Mouse (Mus musculus) brain, embryonic 14.5 days (tissue): Measurements from ENCODE around the gene Vti1b. TPM values are rescaled to one million over a fixed set of nuclear protein-coding genes. Genes with fewer than 3 reads are reported as not detected.
A peak's percentile ranks its signal among the peaks of the same experiment; 100 is the strongest.
"Not testable (repeated sequence)": the region's sequence is repeated elsewhere in the genome, so short reads cannot be mapped to it uniquely, and the experiment has no call there.

Experiments used
- DNase-seq: peaks from one replicate; pipeline ENCODE4 v3.0.0-alpha.2; 2011; ENCODE audit warnings: low read depth
- CTCF ChIP-seq: fragments of 200-500 bp; IDR thresholded peaks from 2 replicates; pipeline ENCODE4 v1.5.1; 2012; ENCODE audit warnings: inconsistent platforms, mild to moderate bottlenecking, moderate library complexity, borderline replicate concordance; ENCODE audit not compliant: insufficient read depth, insufficient read length; ENCODE audit errors: extremely low read depth
- POLR2A ChIP-seq: fragments of 200-500 bp; IDR thresholded peaks from 2 replicates; pipeline ENCODE4 v1.6.1; 2012; ENCODE audit warnings: mild to moderate bottlenecking, inconsistent platforms, borderline replicate concordance; ENCODE audit not compliant: poor library complexity, insufficient read depth, insufficient read length, severe bottlenecking; ENCODE audit errors: extremely low read depth
- polyA plus RNA-seq: library from polyadenylated mRNA; depleted of rRNA; stranded (reverse); fragments of >200 nt; gene quantifications from 2 replicates; pipeline ENCODE4 v1.2.3, GENCODE M21; 2012; rRNA removed

Gene Vti1b
- polyA plus RNA-seq: 68.0 and 77.7 TPM in 2 replicates

DNA sequence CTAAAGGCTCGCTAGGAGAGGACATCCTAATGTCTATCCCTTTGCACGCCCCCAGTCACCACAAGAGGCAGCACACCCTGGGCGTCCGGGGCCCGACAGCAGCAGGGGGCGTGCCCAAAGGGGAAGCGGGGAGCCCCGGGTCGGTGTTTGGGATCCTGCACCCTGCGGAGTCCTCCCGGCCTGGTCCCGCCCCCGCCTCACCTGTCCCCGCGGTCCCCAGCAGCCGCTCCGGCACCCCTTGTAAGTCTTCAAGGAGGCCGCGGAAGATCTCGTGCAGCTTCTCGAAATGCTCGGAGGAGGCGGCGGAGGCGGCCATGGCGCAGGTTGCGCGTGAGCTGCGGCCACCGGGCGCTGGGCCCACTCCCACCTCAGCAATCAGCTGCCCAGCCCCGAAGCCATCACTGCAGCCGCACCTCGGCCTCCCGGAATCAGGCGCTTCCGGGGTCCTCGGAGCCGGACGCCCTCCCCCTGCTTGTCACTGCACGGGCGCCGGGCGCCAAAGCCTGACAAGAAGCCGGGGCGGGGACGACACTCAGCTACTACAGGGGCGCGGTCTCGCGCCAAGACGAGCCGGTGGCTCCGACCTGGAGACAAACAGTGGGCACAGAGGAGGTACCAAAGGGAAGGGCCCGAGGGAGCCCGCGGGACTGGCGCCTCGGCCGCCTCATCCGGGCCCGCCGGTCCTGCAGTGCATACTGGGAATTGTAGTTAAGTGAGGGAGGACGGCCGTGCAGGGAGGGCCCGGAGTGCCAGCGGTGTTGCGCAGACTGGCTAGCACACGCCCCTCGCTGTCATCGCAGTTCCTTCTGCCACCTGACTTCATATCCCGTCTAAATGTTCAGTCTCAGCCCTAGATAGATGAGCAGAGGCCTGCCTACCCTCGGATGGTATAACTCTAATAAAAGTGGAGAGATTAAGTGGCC lies at the start of gene Vti1b:
Gene Vti1b, minus strand, starts transcription at position 649 of the 923 bp plus-strand sequence.
- peak; percentile 44; the same call in 1 of the 2 replicates for TF ChIP-seq POLR2A
- peak; percentile 56 for TF ChIP-seq CTCF

DNA sequence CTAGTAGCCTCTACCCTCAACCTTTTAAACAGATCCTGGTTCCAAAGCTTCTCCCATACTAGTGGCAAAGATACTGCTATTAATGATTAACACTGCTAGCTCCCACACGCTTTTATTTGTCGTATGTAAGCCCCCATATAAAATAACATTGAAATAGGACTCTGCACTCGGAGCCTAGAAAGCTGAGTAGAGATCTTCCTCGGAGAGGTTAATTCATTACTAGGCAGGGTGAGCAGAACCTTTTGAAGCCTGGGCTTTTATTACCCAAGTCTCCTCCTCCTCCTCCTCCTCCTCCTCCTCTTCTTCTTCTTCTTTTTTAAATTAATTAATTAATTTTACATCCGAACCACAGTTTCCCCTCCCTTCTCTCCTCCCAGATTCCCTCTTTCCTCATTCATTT lies 45.0 kb upstream of the Vti1b start:
- TF ChIP-seq CTCF: no peak
- no peak for TF ChIP-seq POLR2A
- DNase-seq: no peak

More for the DNA sequence above, at the start of gene Vti1b:
- DNase-seq: peak; percentile 96

DNA sequence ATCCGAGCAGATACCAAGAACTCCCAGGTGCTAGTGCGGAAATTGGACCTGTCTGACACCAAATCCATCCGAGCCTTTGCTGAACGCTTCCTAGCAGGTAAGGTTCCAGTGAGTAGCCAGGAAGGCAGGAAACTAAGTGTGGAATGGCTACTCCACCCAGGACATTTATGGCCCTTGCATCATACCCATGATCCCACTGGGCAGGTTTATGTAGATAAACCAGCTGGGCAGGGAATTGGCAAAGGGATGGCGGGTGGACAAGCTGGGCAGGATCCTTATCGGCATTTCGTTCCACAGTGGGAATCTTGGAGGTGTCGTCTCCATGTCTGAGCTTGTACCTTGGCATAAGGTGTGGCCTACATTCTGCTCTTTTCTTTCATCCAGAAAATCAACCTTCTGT lies 39.0 kb upstream of the Vti1b start:
- no peak for DNase-seq
- TF ChIP-seq CTCF (no peak), POLR2A (no peak)

DNA sequence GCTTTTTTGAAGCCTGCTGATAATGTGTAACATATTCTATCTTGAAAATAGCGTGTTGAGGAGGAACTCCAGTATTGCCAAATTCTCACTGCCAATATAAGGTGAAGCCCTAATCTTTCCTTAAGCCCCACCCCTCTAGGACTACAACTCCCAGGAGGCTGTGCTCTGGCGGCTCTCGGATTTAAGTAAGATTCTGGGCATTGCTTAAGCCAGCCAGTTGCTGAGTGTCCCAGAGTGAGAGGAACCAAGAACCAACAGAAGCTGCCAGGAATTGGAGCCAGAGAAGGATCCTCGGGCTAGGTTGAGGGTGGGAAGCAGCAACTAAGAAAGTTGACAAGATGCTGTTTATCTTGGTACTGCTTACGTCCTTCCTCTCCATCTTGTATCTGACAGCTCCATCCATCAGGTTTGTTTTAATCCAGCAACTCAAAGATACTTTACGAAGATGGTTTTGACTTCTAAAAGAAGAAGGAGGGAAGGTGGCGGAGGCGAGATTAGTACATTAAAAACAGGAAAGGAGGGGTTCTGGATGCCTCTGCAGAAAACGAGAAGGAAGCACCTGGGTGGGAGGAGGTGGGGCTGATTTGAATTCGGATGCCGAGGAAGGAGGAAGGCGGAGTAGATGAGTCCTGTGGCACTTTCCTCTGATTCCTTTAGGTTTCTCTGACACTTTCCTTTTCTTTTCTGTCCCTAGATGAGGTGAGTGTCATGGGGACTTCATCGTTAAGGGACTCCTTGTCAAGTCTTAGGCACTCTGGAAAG lies 36.4 kb upstream of the Vti1b start, which contains the start of gene Rdh12:
Gene Rdh12, plus strand, starts transcription at position 212 of the 762 bp plus-strand sequence.
- DNase-seq: peak; percentile 75
- TF ChIP-seq CTCF: no peak
- TF ChIP-seq POLR2A: no peak

DNA sequence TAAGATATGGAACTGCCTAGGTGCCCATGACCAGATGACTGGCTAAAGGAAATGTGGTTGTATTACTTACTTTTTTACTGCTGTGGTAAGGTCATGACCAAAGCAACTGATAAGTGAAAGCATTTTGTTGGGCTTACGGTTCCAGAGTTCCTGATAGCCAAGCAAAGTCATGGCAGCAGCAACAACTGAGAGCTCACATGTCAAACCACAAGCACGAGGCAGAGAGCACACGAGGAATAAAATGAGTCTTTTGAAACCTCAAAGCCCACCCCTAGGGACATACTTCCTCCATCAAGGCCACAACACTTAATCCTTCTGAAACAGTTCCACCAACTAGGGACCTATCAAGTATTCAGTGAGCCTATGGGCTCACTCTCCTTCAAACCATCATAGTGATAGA lies 29.4 kb upstream of the Vti1b start:
- TF ChIP-seq CTCF: no peak
- TF ChIP-seq POLR2A: no peak

DNA sequence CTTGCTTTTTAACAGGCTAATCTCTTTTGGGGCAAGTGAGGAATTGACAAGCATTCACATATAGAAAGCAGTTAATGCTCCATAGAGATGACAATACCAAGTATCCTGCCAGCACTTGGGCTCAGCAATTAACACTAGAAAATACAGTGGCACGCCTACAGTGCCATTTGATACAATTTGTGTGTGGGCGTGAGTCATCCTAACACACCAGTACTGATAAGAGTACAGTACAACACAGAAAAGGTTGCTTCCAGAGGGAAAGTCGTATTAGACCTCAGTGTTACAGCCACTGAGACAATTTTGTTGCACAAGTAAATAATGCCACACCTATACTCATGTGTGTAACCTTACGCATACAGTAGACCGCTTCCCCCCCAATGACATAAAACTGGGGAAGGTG lies 24.6 kb upstream of the Vti1b start:
- no peak for TF ChIP-seq CTCF
- no peak for TF ChIP-seq POLR2A
- DNase-seq: no peak

More for the DNA sequence above, 29.4 kb upstream of the Vti1b start:
- DNase-seq: no peak

DNA sequence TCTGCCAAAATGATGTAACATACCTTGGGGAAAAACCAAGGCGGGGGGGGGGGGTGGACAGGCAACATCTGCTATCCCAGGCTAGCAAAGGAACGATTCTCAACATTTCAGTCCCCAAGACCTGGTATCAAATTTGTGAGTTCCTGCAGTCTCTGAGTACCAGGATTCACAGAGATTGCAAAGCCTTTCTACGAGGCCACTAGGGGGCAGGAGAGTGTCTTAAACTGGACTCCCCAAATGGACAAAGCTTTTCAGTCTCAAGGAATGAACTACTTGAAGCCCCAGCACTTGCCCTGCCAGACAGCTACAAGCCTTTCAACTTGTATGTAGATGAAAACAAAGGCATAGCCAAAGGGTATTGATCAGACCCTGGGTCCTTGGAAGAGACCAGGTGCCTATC lies 21.0 kb upstream of the Vti1b start:
- DNase-seq: peak; percentile 83
- TF ChIP-seq POLR2A (no peak), CTCF (peak; percentile 73; the same call in 1 of the 2 replicates)

DNA sequence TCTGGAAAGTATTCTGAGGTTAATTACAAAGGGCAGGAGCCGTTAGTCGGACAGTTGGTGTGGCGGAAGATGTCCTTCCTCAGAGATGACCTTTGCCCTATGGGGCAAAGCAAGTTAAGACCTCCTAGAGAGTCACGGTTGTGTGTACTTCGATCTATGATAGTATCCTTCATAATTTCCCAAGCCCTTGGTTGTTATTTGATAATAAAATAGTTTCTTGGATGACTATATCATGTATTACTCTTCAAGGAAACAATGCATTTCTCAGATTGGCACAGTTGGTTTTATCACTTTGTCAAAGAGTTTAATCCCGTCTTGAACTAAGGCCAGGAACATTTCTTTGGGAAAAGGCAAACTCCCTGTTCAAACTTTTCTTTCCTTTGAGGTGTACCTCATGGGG lies 19.7 kb upstream of the Vti1b start, which contains the start of gene Rdh11:
Gene Rdh11, minus strand, starts transcription at position 101 of the 400 bp plus-strand sequence.
- TF ChIP-seq POLR2A: no peak
- TF ChIP-seq CTCF: no peak
- no peak for DNase-seq

DNA sequence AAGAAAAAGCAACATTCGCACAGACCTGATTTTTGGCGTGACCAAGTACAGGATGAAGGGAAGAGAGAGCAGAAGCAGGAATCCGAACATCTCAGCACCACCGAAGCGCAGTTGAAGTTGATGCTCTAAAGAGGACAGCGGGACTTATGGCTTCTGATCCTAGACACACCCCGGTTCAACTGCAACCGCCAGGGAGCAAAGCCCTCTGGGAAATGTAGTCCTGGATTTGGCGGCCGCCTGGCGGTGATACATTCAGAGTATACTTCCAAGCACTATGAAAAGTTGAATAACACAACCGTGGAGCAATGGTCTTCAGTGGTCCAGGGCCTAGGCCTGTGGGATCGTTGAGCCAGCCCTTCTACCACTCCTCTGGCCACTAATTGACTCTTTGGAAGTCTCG lies 19.2 kb upstream of the Vti1b start:
- peak; percentile 94 for DNase-seq
- TF ChIP-seq POLR2A (no peak), CTCF (peak; percentile 64; the same call in 1 of the 2 replicates)

DNA sequence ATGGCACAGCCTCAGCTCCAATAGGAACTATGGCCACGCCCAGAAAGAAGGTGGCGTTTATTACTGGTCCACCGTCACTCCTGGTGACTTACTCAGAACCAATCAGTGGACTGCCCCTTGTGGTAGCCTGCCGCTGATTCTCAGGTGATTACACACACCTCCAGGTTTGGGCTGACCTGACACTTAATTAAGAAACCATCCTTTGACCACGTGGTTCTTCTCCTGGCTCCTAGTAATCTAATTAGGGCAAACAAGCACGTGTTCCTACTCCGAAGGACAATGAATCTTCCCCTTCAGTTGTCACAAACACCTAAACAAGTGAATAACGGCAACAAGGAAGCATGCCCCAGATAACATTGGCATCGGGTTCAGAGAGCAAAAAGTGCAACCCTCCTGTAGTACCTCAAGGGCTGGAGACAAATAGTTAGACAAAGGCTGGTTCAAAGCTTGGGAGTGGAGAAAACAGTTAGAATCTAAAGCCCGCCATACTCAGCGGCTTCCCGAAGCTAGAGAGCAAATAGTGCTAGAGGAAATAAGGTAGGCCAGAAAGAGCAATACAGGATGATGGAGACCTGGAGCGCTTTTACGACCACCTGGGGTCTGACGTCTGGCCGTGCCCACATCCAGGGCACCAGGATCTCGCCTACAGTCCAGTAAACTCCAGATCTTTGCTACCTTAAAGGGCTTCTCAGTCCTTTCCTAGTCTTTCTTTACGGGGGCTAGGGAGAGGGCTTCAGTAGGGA lies 18.6 kb upstream of the Vti1b start:
- peak; percentile 94 for DNase-seq
- TF ChIP-seq POLR2A (no peak), CTCF (peak; percentile 17; the same call in 1 of the 2 replicates)

DNA sequence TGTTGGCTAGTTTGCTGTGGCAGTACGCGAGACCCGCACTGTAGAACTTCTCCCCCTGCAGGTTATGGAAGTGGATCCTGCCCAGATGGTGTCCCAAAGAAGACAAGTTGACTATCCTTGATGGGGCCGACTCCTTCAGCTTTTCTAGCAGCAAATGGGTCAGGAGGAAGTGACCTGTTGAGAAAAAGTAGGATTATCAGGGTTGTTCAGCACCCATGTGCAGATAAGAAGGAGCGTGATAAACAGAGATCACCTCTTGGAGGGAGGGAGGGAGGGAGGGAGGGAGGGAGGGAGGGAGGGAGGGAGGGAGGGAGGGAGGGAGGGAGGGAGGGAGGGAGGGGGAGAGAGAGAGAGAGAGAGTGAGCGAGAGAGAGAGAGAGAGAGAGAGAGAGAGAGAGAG lies 12.7 kb upstream of the Vti1b start:
- DNase-seq: not testable (repeated sequence)
